Mouse (Mus musculus): ENCODE results near the gene Ttc7b.

Ttc7b gene

GRCm38 (mm10) chr12:100331806-100332205 lies 188.8 kb downstream of the Ttc7b start:
- no peak for DNase-seq (ENCODE audit: low spot score)

GRCm38 (mm10) chr12:100330234-100330633 lies 190.4 kb downstream of the Ttc7b start:
- no peak for DNase-seq (ENCODE audit: low spot score)

GRCm38 (mm10) chr12:100328998-100329397 lies 191.6 kb downstream of the Ttc7b start:
- no peak for DNase-seq (ENCODE audit: low spot score)

- DNase-seq (ENCODE audit: low spot score) = no peak
Observed at GRCm38 (mm10) chr12:100328557-100328956, 192.1 kb downstream of the Ttc7b start.

- no peak for DNase-seq (ENCODE audit: low spot score)
Observed at GRCm38 (mm10) chr12:100326732-100327131, 193.9 kb downstream of the Ttc7b start.

- no peak for DNase-seq (ENCODE audit: low spot score)
Observed at GRCm38 (mm10) chr12:100325618-100326017, 195.0 kb downstream of the Ttc7b start.

GRCm38 (mm10) chr12:100325212-100325611 lies 195.4 kb downstream of the Ttc7b start:
- no peak for DNase-seq (ENCODE audit: low spot score)

GRCm38 (mm10) chr12:100323641-100324040 lies 197.0 kb downstream of the Ttc7b start:
- no peak for DNase-seq (ENCODE audit: low spot score)

GRCm38 (mm10) chr12:100322225-100322624 lies 198.4 kb downstream of the Ttc7b start:
- no peak for DNase-seq (ENCODE audit: low spot score)

GRCm38 (mm10) chr12:100321545-100321944 lies 199.1 kb downstream of the Ttc7b start:
- DNase-seq (ENCODE audit: low spot score) = no peak

GRCm38 (mm10) chr12:100319746-100320145 lies 200.9 kb downstream of the Ttc7b start:
- DNase-seq (ENCODE audit: low spot score) = no peak

- DNase-seq (ENCODE audit: low spot score) = no peak
Observed at GRCm38 (mm10) chr12:100317936-100318335, 202.7 kb downstream of the Ttc7b start.

- DNase-seq (ENCODE audit: low spot score) = no peak
Observed at GRCm38 (mm10) chr12:100316094-100316493, 204.5 kb downstream of the Ttc7b start.

GRCm38 (mm10) chr12:100315119-100315885 lies 205.3 kb downstream of the Ttc7b start:
- DNase-seq (ENCODE audit: low spot score) = no peak

- DNase-seq (ENCODE audit: low spot score) = no peak
Observed at GRCm38 (mm10) chr12:100313785-100314375, 206.7 kb downstream of the Ttc7b start.

- DNase-seq (ENCODE audit: low spot score) = no peak
Observed at GRCm38 (mm10) chr12:100313209-100313608, 207.4 kb downstream of the Ttc7b start.

- DNase-seq (ENCODE audit: low spot score) = no peak
Observed at GRCm38 (mm10) chr12:100310471-100311392, 209.9 kb downstream of the Ttc7b start.

- no peak for DNase-seq (ENCODE audit: low spot score)
Observed at GRCm38 (mm10) chr12:100309201-100309600, 211.4 kb downstream of the Ttc7b start.

GRCm38 (mm10) chr12:100307501-100308260 lies 212.9 kb downstream of the Ttc7b start:
- DNase-seq (ENCODE audit: low spot score) = no peak

GRCm38 (mm10) chr12:100306336-100306735 lies 214.3 kb downstream of the Ttc7b start:
- DNase-seq (ENCODE audit: low spot score) = no peak

- no peak for DNase-seq (ENCODE audit: low spot score)
Observed at GRCm38 (mm10) chr12:100305051-100305673, 215.5 kb downstream of the Ttc7b start.
